Mouse (Mus musculus): ENCODE measurements at regions not wholly inside any gene's neighbourhood (a gene's known extent, or its start where the extent isn't known, plus 50 kb on each side); places are given as distances from the start of the nearest gene placed in this dataset.

DNA sequence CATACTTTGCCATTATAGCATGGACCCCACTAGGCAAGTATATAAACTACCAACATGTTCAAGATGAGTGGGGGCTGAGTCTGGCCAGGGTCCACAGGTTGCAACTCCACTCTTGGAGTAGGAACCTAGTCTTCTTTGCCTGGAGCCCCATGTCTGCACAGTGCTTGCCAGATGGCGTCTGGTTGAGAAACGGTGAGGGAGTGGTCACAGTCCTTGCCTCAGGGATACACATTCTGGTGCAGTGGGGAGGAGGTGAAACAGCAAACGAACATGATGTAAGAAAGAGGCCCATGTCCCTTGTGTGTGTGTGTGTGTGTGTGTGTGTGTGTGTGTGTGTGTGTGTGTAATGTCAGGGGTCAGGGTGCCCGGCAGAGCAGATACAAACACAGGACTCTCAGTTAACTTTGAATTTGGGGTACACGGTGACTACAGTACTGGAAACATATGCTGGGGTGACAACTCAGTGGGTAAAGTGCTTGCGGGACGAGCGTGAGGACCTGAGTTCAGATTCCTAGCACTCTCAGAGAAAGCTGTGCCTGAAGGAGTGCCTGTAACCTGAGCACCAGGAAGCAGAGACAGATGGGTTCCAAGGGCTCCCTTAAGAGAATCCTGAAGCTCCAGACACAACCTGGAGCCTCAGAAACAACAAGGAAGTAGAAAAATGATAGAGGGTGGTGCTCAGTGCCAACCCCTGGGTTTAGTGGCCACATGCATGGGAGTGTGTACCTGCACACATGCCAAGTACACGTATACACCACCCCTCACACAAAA is 373.8 kb downstream of the Wdr11 start:
- intact Hi-C loops (cut with DNase I; ENCODE audit: low total_unique reads) = no loop called here
- DNase-seq = no peak

DNA sequence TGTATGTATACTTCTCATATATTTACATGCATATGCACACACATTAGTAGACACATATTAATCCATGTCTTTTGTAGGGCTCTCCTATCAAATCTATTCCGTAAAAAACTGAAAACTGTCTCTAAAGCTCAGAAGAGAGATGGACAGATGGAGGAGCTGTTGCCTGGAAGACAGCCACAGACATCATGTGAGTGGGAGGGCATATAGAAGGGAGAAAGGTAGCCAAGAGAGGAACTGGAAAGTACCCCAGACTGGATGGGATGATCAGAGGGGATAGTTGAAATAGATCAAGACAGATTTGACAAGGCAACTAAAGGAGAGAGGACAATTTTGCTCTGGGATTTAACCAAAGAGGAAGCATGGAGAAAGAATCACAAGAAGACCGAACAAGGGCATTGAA is 375.1 kb downstream of the Wdr11 start:
- no peak for DNase-seq
- intact Hi-C loops (cut with DNase I; ENCODE audit: low total_unique reads) = no loop called here

DNA sequence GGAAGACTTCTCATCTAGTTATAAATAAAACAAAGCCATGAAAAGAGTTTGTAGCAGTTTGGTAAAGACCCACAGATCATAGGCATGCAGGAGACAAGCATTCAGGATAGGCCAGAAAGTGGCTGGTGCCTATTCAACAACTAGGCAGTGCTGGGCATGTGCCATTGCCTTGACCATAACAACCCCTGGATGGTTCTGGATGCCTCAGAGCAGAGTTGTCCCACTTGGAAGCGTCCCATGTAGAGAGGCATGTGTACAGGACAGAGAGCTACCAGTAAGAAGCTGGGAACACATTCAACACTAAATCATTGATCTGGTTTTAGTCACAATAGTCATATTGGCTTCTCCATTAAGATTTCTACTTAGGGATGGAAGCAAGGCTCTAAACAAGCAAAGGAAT is 378.5 kb downstream of the Wdr11 start:
- DNase-seq = no peak
- intact Hi-C loops (cut with DNase I; ENCODE audit: low total_unique reads) = no loop called here

DNA sequence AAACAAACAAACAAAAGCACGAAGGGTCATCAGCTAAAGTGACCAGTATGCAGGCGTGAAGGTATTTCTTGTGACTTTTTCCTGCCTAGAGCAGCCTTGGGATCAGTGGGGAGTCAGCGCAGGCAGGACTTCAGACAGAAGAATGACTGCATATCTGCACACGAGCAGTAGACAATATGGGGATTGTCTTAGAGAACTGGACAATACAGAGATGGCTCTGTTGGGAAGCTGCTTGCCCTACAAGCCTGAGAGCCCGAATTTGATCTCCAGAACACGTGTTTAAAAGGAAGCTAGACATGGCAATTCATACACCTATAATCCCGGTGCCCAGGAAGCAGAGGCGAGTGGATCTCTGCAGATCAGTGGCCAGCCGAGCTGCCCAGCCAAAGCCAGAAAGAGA is 382.5 kb downstream of the Wdr11 start:
- intact Hi-C loops (cut with DNase I; ENCODE audit: low total_unique reads) = no loop called here
- no peak for DNase-seq

DNA sequence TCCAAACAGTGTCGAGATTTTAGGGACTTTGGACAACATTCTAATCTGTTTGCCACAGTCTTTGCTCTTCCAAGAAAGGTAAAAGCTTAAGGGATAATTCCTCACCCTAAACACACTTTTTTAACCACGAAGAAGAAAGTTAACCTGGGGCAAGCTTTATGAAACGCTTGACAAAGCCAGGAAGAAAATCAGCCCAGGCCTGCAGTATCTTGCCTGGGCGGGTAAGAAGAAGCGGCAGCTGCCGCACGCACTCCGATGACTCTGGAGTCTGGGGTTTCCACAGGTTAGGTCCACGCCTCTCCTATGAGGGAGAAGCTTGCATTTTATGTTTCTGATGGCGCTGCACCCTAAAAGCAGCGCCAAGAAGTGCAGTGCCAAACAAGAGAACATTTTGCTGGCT is 383.2 kb downstream of the Wdr11 start:
- DNase-seq = no peak
- intact Hi-C loops (cut with DNase I; ENCODE audit: low total_unique reads) = no loop called here

DNA sequence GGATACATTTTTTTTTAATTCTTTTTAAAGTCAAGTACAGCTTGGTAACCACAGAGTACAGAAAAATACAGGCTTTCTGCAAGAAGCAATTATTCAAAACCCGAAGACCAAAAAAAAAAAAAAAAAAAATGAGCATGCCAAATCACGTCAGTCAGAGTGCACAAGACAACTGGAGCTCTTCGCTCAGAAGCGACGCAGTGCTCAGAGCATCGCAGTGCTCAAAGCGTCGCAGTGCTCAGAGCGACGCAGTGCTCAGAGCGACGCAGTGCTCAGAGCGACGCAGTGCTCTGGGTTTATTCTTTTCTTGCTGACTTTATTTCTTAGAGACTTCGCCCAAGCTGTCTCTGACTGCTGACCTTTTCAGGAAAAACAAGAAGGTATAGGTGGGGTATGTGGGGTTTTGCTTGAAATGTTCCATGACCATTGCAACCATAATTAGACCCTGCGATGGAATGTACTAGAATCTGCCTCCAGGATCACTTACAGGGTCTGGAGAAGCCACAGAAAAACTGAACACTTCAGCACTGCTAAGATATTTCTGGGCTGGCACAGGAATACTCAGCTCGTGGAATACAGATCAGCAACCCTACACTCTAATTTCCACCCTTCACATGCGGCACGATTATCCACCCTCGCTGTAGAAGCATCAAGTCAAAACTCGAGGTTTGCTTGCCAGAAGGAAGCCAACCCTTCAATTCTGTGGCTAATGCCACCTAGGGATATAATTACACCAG is 384.3 kb downstream of the Wdr11 start:
- intact Hi-C loops (cut with DNase I; ENCODE audit: low total_unique reads) = no loop called here
- DNase-seq = no peak

DNA sequence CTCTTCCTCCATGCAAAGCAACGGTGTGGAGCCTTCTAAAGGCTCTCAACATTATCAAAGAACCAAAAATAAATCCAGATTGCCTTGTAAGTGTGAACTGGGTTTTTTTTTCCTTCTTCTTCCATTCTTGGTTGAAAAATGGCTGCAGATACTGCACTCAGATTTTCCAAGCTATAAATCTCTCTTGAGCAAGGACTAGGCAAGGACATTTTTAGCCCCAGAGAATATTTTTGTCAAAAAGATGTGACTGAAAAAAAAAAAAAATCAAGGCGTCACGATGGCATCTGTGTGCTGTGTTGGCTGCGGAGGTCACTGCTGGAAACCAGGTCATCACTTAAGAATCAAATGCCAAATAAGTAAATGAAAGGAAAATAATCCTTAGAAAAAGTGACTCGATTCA is 386.9 kb downstream of the Wdr11 start:
- no peak for DNase-seq
- intact Hi-C loops (cut with DNase I; ENCODE audit: low total_unique reads) = no loop called here

DNA sequence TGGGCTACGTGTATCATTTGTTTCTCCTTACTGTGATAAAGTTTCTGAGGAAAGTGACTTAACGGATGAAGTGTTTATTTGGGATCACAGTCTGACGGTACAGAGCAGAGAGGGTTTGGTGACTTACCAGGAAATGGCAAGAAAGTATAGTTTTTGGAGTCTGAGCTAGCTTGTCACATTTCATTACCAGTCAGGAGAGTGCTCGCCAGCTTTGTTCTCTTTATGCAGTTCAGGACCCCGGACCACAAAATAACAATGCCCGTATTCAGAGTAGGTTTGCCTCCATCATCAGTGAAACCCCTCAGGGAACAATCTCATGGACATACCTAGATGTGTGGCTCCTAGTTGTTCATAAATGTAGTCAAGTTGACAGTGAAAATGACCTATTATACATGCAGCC is 387.7 kb downstream of the Wdr11 start:
- no peak for DNase-seq
- intact Hi-C loops (cut with DNase I; ENCODE audit: low total_unique reads) = no loop called here

DNA sequence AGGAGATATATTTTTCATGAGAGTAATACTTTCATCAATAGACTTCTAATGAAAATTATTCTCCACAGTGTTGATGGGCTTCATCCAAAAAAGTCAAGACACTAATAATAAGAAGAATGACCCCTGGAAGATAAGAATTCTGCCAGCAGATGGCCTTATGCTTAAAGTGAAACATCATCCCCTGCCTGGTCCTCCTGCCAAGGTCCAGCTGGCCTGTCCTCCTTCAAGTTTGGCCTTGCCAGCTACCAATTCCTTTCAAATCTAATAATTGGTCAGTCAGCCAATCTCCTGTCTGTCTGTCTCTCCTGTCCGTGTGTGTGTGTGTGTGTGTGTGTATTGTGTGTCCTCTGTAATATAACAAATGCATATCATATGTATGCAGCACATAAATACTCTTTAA is 388.8 kb downstream of the Wdr11 start:
- intact Hi-C loops (cut with DNase I; ENCODE audit: low total_unique reads) = no loop called here
- DNase-seq = no peak

DNA sequence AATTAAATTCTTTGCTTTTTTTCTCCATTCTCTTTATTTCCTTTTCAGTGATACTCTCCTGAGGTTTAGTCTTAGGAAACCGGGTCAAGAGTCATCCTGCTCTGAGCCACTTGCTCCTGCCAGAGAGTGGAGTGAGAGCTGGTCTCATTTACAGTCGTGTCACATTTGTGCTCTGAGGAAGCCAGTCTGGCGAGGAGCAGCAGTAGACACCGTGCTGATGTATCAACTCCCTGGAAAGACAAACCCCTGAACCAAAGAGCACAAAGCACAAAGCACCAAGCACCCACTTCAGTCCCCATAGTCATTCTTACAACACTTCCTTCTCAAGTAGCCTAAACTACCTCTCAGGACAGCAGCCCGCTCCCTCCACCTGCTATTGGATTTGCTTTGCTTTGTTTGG is 390.7 kb downstream of the Wdr11 start:
- no peak for DNase-seq
- intact Hi-C loops (cut with DNase I; ENCODE audit: low total_unique reads) = no loop called here

DNA sequence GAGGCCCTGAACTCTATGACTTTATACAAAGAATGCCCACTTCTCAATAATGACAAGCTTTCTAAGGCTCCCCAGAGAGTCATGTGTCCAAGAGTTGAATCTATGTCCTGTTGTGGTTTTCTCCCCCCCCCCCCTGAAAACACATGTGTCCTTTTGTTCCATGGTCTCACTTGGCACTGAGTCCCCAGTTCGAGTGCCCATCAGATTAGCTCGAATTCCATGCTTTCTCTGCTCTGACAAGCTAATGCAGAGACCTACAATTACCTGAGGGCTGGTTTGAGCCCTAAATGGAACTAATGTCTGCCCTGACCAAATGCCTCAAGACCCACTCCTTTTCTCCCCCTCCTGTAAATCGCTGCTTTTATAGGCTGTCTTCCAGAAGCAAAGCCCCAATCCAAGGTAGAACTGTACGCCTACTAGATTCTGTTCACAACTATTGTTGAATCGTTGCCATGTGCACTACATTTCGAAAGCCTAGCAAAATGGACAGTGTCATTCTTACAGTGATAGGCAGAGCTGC is 392.0 kb downstream of the Wdr11 start:
- intact Hi-C loops (cut with DNase I; ENCODE audit: low total_unique reads) = no loop called here
- DNase-seq = no peak

DNA sequence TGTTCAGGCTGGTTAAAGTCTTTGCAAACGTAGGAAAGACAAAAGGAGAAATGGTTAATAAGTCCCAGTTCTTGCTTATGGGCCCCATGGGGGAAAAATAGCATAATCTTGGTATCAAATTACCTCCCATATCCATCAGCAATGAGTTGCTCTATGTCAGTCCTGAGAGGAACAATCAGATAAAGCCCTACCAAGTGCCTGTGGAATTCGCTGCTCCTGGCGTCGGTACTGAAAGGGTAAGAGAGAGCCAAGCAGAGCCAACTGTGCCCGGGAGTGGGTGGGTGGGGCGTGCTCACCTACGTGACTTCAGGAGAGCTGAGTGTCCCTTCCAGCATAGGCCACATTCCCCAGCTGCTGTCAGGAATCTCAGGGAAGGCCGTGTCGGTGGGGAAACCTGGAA is 392.7 kb downstream of the Wdr11 start:
- intact Hi-C loops (cut with DNase I; ENCODE audit: low total_unique reads) = no loop called here
- no peak for DNase-seq

DNA sequence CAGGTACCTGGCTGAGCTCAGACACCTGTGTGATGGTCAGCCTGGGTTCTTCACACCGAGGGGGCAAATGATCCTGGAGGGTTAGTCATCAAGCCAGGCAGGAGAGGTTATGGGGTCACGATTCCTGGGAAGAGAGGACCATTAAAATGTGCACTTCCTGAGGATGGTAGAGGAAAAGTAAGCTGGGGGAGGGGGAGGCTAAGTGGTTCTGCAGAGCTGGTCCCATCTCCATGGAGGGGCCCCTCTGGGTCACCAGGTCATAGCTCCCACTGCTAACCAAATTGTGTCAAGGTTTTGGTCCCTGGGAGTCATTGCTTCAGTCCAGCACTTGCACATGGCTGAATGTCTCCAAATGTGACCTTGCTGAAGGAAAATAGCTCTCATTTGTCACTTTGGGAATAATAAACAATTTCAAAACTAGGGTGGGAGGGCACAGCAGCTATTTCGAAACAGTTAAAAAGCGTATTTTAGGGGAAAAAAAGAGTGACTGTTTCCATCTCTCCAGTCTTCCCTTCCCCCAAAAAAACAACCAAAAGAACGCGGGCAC is 395.5 kb downstream of the Wdr11 start:
- intact Hi-C loops (cut with DNase I; ENCODE audit: low total_unique reads) = no loop called here

DNA sequence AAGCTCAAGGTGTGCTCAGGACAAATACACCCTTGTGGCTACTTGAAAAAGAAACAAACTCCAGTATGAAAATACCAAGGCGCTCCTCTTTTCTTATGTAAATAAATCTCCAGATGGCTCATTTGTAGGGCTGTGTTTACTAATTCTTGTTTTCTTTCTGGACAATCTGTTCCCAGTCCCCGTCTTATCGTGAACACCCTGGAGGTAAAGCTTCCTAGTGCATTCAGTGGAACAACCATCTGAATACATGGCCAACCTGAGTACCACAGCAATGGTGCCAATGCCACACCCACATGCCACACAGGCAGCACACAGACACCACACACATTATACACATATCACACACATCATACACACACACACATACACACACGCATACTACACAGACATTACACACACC is 396.1 kb downstream of the Wdr11 start:
- DNase-seq = no peak
- intact Hi-C loops (cut with DNase I; ENCODE audit: low total_unique reads) = no loop called here

More for the DNA sequence above, 395.5 kb downstream of the Wdr11 start:
- no peak for DNase-seq

DNA sequence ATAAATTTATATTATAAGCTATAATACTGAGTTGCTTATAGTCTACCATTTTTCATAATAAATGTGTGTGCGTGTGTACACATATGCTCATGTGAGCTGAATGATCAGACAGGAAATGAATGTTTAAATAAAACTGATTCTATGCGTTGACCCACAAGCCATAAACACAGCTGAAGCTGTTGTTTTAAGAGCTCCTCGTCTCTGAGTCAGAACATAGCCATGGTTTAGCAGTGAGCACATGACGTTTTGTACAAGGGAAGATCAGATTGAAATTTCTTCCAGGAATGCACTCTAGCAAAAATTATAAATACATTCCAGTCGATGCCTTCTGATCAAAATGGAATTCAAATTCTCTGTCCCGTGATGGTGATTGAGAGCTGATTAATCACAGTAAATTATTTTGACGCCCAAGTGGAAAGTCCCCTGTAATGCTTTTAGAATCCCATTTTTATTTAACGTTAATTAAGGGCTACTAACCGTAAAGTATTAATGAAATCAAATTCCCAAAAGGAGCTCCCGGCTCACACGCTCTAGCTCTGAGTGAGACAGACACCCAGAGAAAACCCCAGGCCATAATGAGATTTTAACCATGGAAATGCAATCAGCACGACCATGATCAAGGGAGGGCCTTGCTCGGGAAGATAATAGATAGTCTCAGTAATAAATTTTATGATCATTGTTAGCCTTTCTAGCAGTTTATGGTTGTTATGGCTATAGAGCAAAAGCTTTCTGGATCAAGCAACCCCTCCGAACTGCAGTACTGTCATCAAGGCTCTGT is 402.0 kb downstream of the Wdr11 start:
- DNase-seq = no peak
- intact Hi-C loops (cut with DNase I; ENCODE audit: low total_unique reads) = no loop called here

DNA sequence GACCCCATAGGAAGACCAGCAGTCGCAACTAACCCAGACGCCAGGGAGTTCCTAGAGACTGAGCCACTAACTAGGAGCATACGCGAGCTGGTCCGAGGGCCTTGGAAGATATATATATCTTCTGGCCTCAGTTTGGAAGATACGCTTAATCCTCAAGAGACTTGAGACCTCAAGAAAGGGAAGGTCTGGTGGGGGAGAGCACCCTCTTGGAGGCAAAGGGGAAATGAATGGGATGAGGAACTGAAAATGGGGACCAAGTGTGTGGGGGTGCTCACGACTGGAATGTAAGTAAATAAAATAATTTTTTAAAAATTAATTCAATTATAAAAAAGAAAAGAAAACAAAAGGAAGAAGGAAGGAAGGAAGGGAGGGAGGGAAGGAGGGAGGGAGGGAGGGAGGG is 403.9 kb downstream of the Wdr11 start:
- intact Hi-C loops (cut with DNase I; ENCODE audit: low total_unique reads) = no loop called here
- no peak for DNase-seq

DNA sequence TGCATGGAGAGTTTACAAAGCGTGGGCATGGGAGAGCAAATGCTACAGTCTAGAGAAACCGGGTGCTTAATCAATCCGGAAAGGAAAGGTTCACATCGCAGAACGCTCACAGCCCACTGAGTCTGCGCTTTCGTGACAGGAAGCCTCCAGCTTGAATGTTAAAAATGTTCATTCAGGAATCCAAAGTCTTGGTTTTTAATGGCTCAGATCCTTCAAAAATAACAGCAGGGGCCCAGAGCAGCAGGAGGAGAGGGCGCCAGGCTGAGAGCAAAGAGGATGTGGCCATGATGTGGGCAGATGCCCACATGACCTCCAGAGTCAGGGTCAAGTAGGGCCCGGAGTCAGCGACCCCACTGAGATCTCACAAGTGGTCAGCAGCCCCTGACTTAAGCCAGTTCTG is 409.4 kb downstream of the Wdr11 start:
- intact Hi-C loops (cut with DNase I; ENCODE audit: low total_unique reads) = no loop called here

DNA sequence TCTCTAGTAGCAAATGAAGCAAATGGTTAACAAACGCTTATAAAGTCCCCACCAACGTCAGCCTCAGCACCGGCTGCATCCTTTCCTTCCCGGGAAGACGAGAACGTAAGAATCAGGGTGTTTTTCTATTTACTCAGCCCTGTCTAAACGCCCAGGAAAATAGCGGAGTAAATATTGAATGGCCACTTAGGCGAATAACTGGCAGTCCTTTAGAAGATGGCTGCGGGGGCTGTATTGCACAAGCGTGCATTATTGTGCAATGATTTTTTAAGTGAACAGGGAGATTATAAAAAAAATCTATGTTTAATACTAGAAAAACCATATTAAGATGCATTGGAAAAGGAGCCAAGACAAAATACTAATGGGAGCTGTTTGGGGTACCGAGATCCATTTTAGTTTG is 410.3 kb downstream of the Wdr11 start:
- DNase-seq = no peak
- intact Hi-C loops (cut with DNase I; ENCODE audit: low total_unique reads) = no loop called here

More for the DNA sequence above, 409.4 kb downstream of the Wdr11 start:
- DNase-seq = no peak

DNA sequence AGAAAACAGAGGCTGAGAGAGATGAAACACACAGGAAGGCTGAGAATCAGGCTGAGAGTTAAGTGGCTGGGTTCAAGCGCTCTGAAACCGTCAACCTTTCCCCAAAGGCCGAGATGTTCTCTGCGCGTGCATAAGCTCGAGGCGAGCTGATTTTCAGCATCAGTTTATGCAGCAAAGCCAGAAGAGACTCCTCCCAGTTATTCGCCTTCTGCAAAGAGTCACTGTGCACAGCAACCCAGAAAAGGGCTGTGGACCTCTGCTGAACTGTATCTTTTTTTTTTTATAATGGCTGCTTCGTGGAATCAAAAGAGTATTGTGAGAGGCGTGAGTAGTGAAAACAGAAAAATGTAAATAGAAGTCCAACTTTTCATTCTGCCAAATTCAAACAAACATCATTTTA is 413.7 kb downstream of the Wdr11 start:
- intact Hi-C loops (cut with DNase I; ENCODE audit: low total_unique reads) = no loop called here

DNA sequence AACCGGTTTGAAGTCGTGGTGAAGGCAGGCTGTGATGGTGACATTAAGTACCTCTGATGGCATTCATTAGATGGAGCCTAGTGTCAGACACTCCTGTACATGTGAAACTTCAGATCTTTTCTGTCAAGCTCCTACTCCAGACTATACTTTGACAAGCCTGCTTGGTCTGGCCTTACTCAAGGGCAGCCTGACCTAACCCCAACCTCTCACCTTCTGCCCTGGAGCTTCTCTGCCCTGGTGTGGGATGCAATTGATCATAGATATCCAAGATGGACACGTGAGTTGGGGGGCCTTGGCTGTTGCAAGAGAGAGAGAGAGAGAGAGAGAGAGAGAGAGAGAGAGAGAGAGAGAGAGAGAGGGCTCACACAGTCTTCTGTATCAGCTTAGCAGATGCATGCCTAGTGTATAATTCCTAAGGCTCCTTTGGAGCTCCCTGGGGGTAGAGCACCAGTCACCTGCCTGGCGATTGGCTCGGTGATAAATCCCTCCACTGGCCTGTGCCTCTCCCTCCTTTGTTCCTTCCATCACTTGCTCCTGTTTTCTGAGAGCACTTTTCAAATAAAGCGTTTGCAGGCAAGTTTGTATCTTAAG is 416.4 kb downstream of the Wdr11 start:
- intact Hi-C loops (cut with DNase I; ENCODE audit: low total_unique reads) = no loop called here

More for the DNA sequence above, 413.7 kb downstream of the Wdr11 start:
- DNase-seq = no peak

More for the DNA sequence above, 416.4 kb downstream of the Wdr11 start:
- DNase-seq = no peak

Data from gastrocnemius, postnatal 14 days (tissue).